Comparison of ENCODE assay signal across 11 mouse cellular contexts in genomic region chr2:173365441-173366166, GRCm38 (mm10).
A peak's percentile ranks its signal among the peaks of the same experiment; 100 is the strongest.
DNase-seq lines count a peak whose midpoint lies in the region; ATAC-seq lines count a peak whose summit lies in the region.
"Had no signal": no experiment of that assay in that cellular context is flagged by ENCODE, and none has a peak within 500 bp of the region (broad histone marks: within the 10 kb centered on the region; RNA-seq: fewer than 3 reads in every experiment).

No protein-coding gene starts in this region.

- 12% methylated on average over 24 of the region's 24 CpGs for WGBS in heart, embryonic 14.5 days
- 7% methylated on average over 24 of the region's 24 CpGs for WGBS in limb, embryonic 12.5 days

- no peak for ATAC-seq in heart, embryonic 14.5 days (ENCODE audit: insufficient number of reproducible peaks, insufficient read depth, low FRiP score, low read depth)
- no peak for ATAC-seq in limb, embryonic 12.5 days (ENCODE audit: insufficient number of reproducible peaks, insufficient read depth, low FRiP score, low TSS enrichment, low read depth)
- ATAC-seq: activated CD4-positive, CD25-positive, alpha-beta regulatory T cell, adult 4 months had no signal

- DNase-seq in heart, postnatal 36 days, result no peak
- DNase-seq in thymus, postnatal 4 days, result peak; percentile 44
- no peak for DNase-seq in thymus, postnatal 0 days (ENCODE audit: low spot score)
- no peak for DNase-seq in urinary bladder, adult 18-20 months (ENCODE audit: low spot score in 2 of 2)
- DNase-seq in lung, postnatal 25 days (ENCODE audit: low spot score), result no peak
- DNase-seq in spleen, postnatal 4 days (ENCODE audit: low spot score in 2 of 2), result no peak
- DNase-seq: cerebellum, adult 11 months had no signal

- peaks cover 19% of the 10 kb centered on the region for H3K27me3 ChIP-seq in heart, embryonic 14.5 days (ENCODE audit: control insufficient read depth, insufficient read depth, low read length)
- H3K27me3 ChIP-seq in limb, embryonic 12.5 days, result peaks cover 81% of the 10 kb centered on the region

- no peaks in the 10 kb centered on the region for H3K36me3 ChIP-seq in heart, embryonic 14.5 days (ENCODE audit: control insufficient read depth, insufficient read depth, low read length)
- H3K36me3 ChIP-seq in limb, embryonic 12.5 days, result no peaks in the 10 kb centered on the region
- H3K36me3 ChIP-seq: liver, embryonic 15.5 days had no signal

- no peaks in the 10 kb centered on the region for H3K9me3 ChIP-seq in heart, embryonic 14.5 days (ENCODE audit: control insufficient read depth, low read length)
- H3K9me3 ChIP-seq in limb, embryonic 12.5 days, result peaks cover 3% of the 10 kb centered on the region; the same call in 1 of the 2 replicates
- H3K9me3 ChIP-seq: liver, embryonic 15.5 days had no signal

- intact Hi-C loops in heart, postnatal 36 days (cut with DNase I), result no loop called here

- H3K27ac ChIP-seq in heart, embryonic 14.5 days (replicated peaks in 1 of 2; ENCODE audit: control insufficient read depth in 1 of 2, insufficient read depth in 1 of 2, low read depth in 2 of 2, low read length in 2 of 2), result no peak overlapping the region
- H3K27ac ChIP-seq in limb, embryonic 12.5 days, result no peak overlapping the region
- H3K27ac ChIP-seq: liver, embryonic 15.5 days had no signal

- H3K9ac ChIP-seq in heart, embryonic 14.5 days (ENCODE audit: low read length), result peak overlapping the region; percentile 34; the same call in 1 of the 2 replicates
- H3K9ac ChIP-seq in limb, embryonic 12.5 days (replicated peaks), result peak overlapping the region; percentile 44
- H3K9ac ChIP-seq: liver, embryonic 15.5 days had no signal

- peak overlapping the region; percentile 67 for H3K4me2 ChIP-seq in heart, embryonic 14.5 days (ENCODE audit: low read length)
- H3K4me2 ChIP-seq in limb, embryonic 12.5 days, result peak overlapping the region; percentile 49
- H3K4me2 ChIP-seq: liver, embryonic 15.5 days had no signal

- peak overlapping the region; percentile 17 to 28 for H3K4me3 ChIP-seq in heart, embryonic 14.5 days (ENCODE audit: control insufficient read depth in 1 of 2, insufficient read depth in 1 of 2, low read depth in 1 of 2, low read length in 2 of 2)
- H3K4me3 ChIP-seq in limb, embryonic 12.5 days (replicated peaks), result peak overlapping the region; percentile 27
- H3K4me3 ChIP-seq: liver, embryonic 15.5 days had no signal

- peaks cover 0 to 5% of the 10 kb centered on the region in 2 experiments; a peak in 1 of 4 replicates for H3K4me1 ChIP-seq in heart, embryonic 14.5 days (ENCODE audit: control insufficient read depth in 2 of 2, insufficient read depth in 2 of 2, low read length in 2 of 2)
- H3K4me1 ChIP-seq in limb, embryonic 12.5 days (replicated peaks), result peaks cover 23% of the 10 kb centered on the region
- H3K4me1 ChIP-seq: liver, embryonic 15.5 days had no signal
